18 mouse cellular contexts compared by ENCODE assay signal in genomic region chr4:56630251-56630650, GRCm38 (mm10).
DNase-seq lines count a peak whose midpoint lies in the region; ATAC-seq and TF ChIP-seq lines count a peak whose summit lies in the region.
"Had no signal": no experiment of that assay in that cellular context is flagged by ENCODE, and none has a peak within 500 bp of the region (broad histone marks: within the 10 kb centered on the region; RNA-seq: fewer than 3 reads in every experiment).

No protein-coding gene starts in this region.

- H3K9me3 ChIP-seq in hindbrain, postnatal 0 days (ENCODE audit: low read length), result no peaks in the 10 kb centered on the region
- H3K9me3 ChIP-seq in hindbrain, embryonic 11.5 days (ENCODE audit: control insufficient read depth, low read length), result no peaks in the 10 kb centered on the region
- H3K9me3 ChIP-seq in midbrain, embryonic 16.5 days (replicated peaks; ENCODE audit: control insufficient read depth, low read length, poor library complexity, severe bottlenecking), result no peaks in the 10 kb centered on the region
- H3K9me3 ChIP-seq in midbrain, embryonic 14.5 days (ENCODE audit: control insufficient read depth, low read length), result no peaks in the 10 kb centered on the region
- H3K9me3 ChIP-seq in forebrain, embryonic 16.5 days (ENCODE audit: control insufficient read depth, low read length), result no peaks in the 10 kb centered on the region
- H3K9me3 ChIP-seq: hindbrain, embryonic 10.5 days; intestine, embryonic 15.5 days; liver, embryonic 13.5 days; lung, embryonic 15.5 days; neural tube, embryonic 13.5 days had no signal

- H3K4me2 ChIP-seq in hindbrain, postnatal 0 days (ENCODE audit: low read depth, low read length), result no peak overlapping the region
- H3K4me2 ChIP-seq in hindbrain, embryonic 11.5 days (replicated peaks; ENCODE audit: low read depth, low read length), result no peak overlapping the region
- no peak overlapping the region for H3K4me2 ChIP-seq in midbrain, embryonic 16.5 days (ENCODE audit: low read length)
- H3K4me2 ChIP-seq in midbrain, embryonic 14.5 days (ENCODE audit: low read length), result no peak overlapping the region
- H3K4me2 ChIP-seq in forebrain, embryonic 16.5 days (ENCODE audit: low read length), result no peak overlapping the region
- H3K4me2 ChIP-seq: intestine, embryonic 15.5 days; liver, embryonic 13.5 days; lung, embryonic 15.5 days; neural tube, embryonic 13.5 days had no signal

- H3K27ac ChIP-seq in hindbrain, postnatal 0 days, result no peak overlapping the region
- H3K27ac ChIP-seq in hindbrain, embryonic 11.5 days (ENCODE audit: low read depth, low read length), result no peak overlapping the region
- no peak overlapping the region for H3K27ac ChIP-seq in midbrain, embryonic 16.5 days (ENCODE audit: low read length)
- H3K27ac ChIP-seq in midbrain, embryonic 14.5 days (replicated peaks; ENCODE audit: low read depth, low read length), result no peak overlapping the region
- no peak overlapping the region for H3K27ac ChIP-seq in forebrain, embryonic 16.5 days (ENCODE audit: low read length)
- H3K27ac ChIP-seq: heart, adult 2 months; hindbrain, embryonic 10.5 days; intestine, embryonic 15.5 days; layer of hippocampus, adult 2 months; liver, embryonic 13.5 days; lung, embryonic 15.5 days; neural tube, embryonic 13.5 days had no signal

- H3K27me3 ChIP-seq in hindbrain, postnatal 0 days (ENCODE audit: insufficient read depth, low read length), result no peaks in the 10 kb centered on the region
- H3K27me3 ChIP-seq in hindbrain, embryonic 11.5 days (ENCODE audit: control insufficient read depth, insufficient read depth, low read length), result no peaks in the 10 kb centered on the region
- H3K27me3 ChIP-seq in midbrain, embryonic 16.5 days (ENCODE audit: control insufficient read depth, insufficient read depth, low read depth, low read length), result no peaks in the 10 kb centered on the region
- H3K27me3 ChIP-seq in midbrain, embryonic 14.5 days (ENCODE audit: control insufficient read depth, insufficient read depth, low read length), result no peaks in the 10 kb centered on the region
- H3K27me3 ChIP-seq in forebrain, embryonic 16.5 days (replicated peaks; ENCODE audit: control insufficient read depth, insufficient read depth, low read length), result no peaks in the 10 kb centered on the region
- H3K27me3 ChIP-seq: intestine, embryonic 15.5 days; liver, embryonic 13.5 days; lung, embryonic 15.5 days; neural tube, embryonic 13.5 days had no signal

- no peak overlapping the region for H3K9ac ChIP-seq in hindbrain, postnatal 0 days (replicated peaks; ENCODE audit: low read length)
- H3K9ac ChIP-seq in hindbrain, embryonic 11.5 days (ENCODE audit: low read depth, low read length), result no peak overlapping the region
- no peak overlapping the region for H3K9ac ChIP-seq in midbrain, embryonic 16.5 days (ENCODE audit: low read depth, low read length)
- no peak overlapping the region for H3K9ac ChIP-seq in midbrain, embryonic 14.5 days (replicated peaks; ENCODE audit: low read length)
- no peak overlapping the region for H3K9ac ChIP-seq in forebrain, embryonic 16.5 days (replicated peaks; ENCODE audit: low read depth, low read length)
- H3K9ac ChIP-seq: intestine, embryonic 15.5 days; liver, embryonic 13.5 days; lung, embryonic 15.5 days; neural tube, embryonic 13.5 days had no signal

- no peaks in the 10 kb centered on the region for H3K36me3 ChIP-seq in hindbrain, postnatal 0 days (ENCODE audit: insufficient read depth, low read length)
- H3K36me3 ChIP-seq in hindbrain, embryonic 11.5 days (ENCODE audit: control insufficient read depth, insufficient read depth, low read length), result no peaks in the 10 kb centered on the region
- no peaks in the 10 kb centered on the region for H3K36me3 ChIP-seq in midbrain, embryonic 16.5 days (ENCODE audit: control insufficient read depth, insufficient read depth, low read length)
- no peaks in the 10 kb centered on the region for H3K36me3 ChIP-seq in midbrain, embryonic 14.5 days (ENCODE audit: control insufficient read depth, insufficient read depth, low read length)
- H3K36me3 ChIP-seq in forebrain, embryonic 16.5 days (ENCODE audit: control insufficient read depth, insufficient read depth), result no peaks in the 10 kb centered on the region
- H3K36me3 ChIP-seq: hindbrain, embryonic 10.5 days; intestine, embryonic 15.5 days; liver, embryonic 13.5 days; lung, embryonic 15.5 days; neural tube, embryonic 13.5 days had no signal

- no peaks in the 10 kb centered on the region for H3K4me1 ChIP-seq in hindbrain, postnatal 0 days (ENCODE audit: insufficient read depth, low read length)
- no peaks in the 10 kb centered on the region for H3K4me1 ChIP-seq in hindbrain, embryonic 11.5 days (replicated peaks; ENCODE audit: control insufficient read depth, insufficient read depth, low read length)
- no peaks in the 10 kb centered on the region for H3K4me1 ChIP-seq in midbrain, embryonic 16.5 days (ENCODE audit: control insufficient read depth, insufficient read depth, low read length)
- H3K4me1 ChIP-seq in midbrain, embryonic 14.5 days (ENCODE audit: control insufficient read depth, insufficient read depth, low read length), result no peaks in the 10 kb centered on the region
- peaks cover 10% of the 10 kb centered on the region for H3K4me1 ChIP-seq in forebrain, embryonic 16.5 days (replicated peaks; ENCODE audit: control insufficient read depth, insufficient read depth, low read length)
- H3K4me1 ChIP-seq: intestine, embryonic 15.5 days; liver, embryonic 13.5 days; neural tube, embryonic 13.5 days had no signal

- ATAC-seq in hindbrain, postnatal 0 days, result peak; percentile 72
- ATAC-seq in hindbrain, embryonic 11.5 days (ENCODE audit: low FRiP score), result no peak
- ATAC-seq in midbrain, embryonic 16.5 days, result peak; percentile 83
- no peak for ATAC-seq in midbrain, embryonic 14.5 days (ENCODE audit: low FRiP score, low TSS enrichment)
- peak; percentile 68; the same call in 1 of the 2 replicates for ATAC-seq in forebrain, embryonic 16.5 days
- ATAC-seq: intestine, embryonic 15.5 days had no signal

- 47% methylated on average over 6 of the region's 6 CpGs for WGBS in hindbrain, postnatal 0 days
- 81% methylated on average over 6 of the region's 6 CpGs for WGBS in hindbrain, embryonic 11.5 days
- WGBS in midbrain, embryonic 16.5 days, result 60% methylated on average over 6 of the region's 6 CpGs
- WGBS in midbrain, embryonic 14.5 days, result 81% methylated on average over 6 of the region's 6 CpGs
- WGBS in forebrain, embryonic 16.5 days, result 71% methylated on average over 6 of the region's 6 CpGs

- peak; percentile 45 for DNase-seq in hindbrain, postnatal 0 days (ENCODE audit: low spot score)
- DNase-seq in hindbrain, embryonic 11.5 days (ENCODE audit: low spot score), result no peak
- no peak for DNase-seq in midbrain, embryonic 14.5 days
- peak; percentile 53 to 80 for DNase-seq in right cerebral cortex, postnatal 10 days (ENCODE audit: low spot score in 2 of 2)
- no peak for DNase-seq in embryo, embryonic 11 days
- no peak for DNase-seq in T-cell, adult 2 months (ENCODE audit: low spot score)
- DNase-seq: cerebellum, postnatal 14 days; gastrocnemius, postnatal 10 days; heart, adult 2 months; liver, embryonic 13.5 days; thymus, adult 18-20 months had no signal

- no peak overlapping the region for H3K4me3 ChIP-seq in hindbrain, postnatal 0 days (ENCODE audit: low read length)
- H3K4me3 ChIP-seq in hindbrain, embryonic 11.5 days (ENCODE audit: low read depth, low read length), result no peak overlapping the region
- H3K4me3 ChIP-seq in midbrain, embryonic 16.5 days (ENCODE audit: low read depth, low read length), result no peak overlapping the region
- no peak overlapping the region for H3K4me3 ChIP-seq in midbrain, embryonic 14.5 days (replicated peaks; ENCODE audit: low read depth, low read length)
- H3K4me3 ChIP-seq in forebrain, embryonic 16.5 days (replicated peaks; ENCODE audit: low read length), result no peak overlapping the region
- H3K4me3 ChIP-seq: heart, adult 2 months; hindbrain, embryonic 10.5 days; intestine, embryonic 15.5 days; layer of hippocampus, adult 2 months; liver, embryonic 13.5 days; lung, embryonic 15.5 days; neural tube, embryonic 13.5 days had no signal

- no peak for TF ChIP-seq CTCF in hindbrain, postnatal 0 days (IDR thresholded peaks at IDR 0.05; ENCODE audit: low read depth)

Comparison
In these comparisons a context has a peak if more than half of its experiments do, and no peak if none do; other contexts are left out.
1. ATAC-seq: peak in hindbrain, postnatal 0 days (single experiment), midbrain, embryonic 16.5 days (single experiment) and forebrain, embryonic 16.5 days (single experiment); none in hindbrain, embryonic 11.5 days (single experiment) and midbrain, embryonic 14.5 days (single experiment).
2. DNase-seq: peak in hindbrain, postnatal 0 days (single experiment) and right cerebral cortex, postnatal 10 days (2 of 2); none in hindbrain, embryonic 11.5 days (single experiment), midbrain, embryonic 14.5 days (single experiment), embryo, embryonic 11 days (single experiment) and T-cell, adult 2 months (single experiment).